Mouse (Mus musculus) G1E (cell line): ENCODE measurements around the gene Ablim1.

Experiments used
- CTCF ChIP-seq: IDR thresholded peaks from 2 replicates; pipeline ENCODE4 v1.5.1; 2012; ENCODE audit warnings: low read depth, low read length, inconsistent platforms, mixed read lengths
- GATA1 ChIP-seq: IDR thresholded peaks from 2 replicates; pipeline ENCODE4 v1.6.1; 2012; ENCODE audit warnings: borderline replicate concordance, low read length, inconsistent platforms, mixed read lengths
- TAL1 ChIP-seq: conservative IDR thresholded peaks from 2 replicates; pipeline ENCODE4 v1.6.1; 2012; ENCODE audit warnings: low read depth, low read length, inconsistent platforms, mixed read lengths

GRCm38 (mm10) chr19:57104171-57104748 lies 210.5 kb downstream of the Ablim1 start:
- TF ChIP-seq CTCF (no peak), GATA1 (no peak), TAL1 (no peak)
